Mouse (Mus musculus) limb, embryonic 11.5 days (tissue): ENCODE measurements around the gene Actr1a. TPM values are rescaled to one million over a fixed set of nuclear protein-coding genes. Genes with fewer than 3 reads are reported as not detected.
A peak's percentile ranks its signal among the peaks of the same experiment; 100 is the strongest.

Experiments
- ATAC-seq: fragments of 200-750 bp; cut with Nextera tagmentation; 2 replicates; pipeline ENCODE4 v1.8.0; 2017; ENCODE audit warnings: low read depth; ENCODE audit not compliant: insufficient number of reproducible peaks, low FRiP score, low TSS enrichment
- DNase-seq: peaks from one replicate; pipeline ENCODE4 v3.0.0-alpha.2; 2015; ENCODE audit warnings: low spot score
- H3K27ac ChIP-seq: fragments of 300-500 bp; sonication (generic); replicated peaks from 2 replicates; pipeline ENCODE4 v1.5.1; 2014; ENCODE audit warnings: low read depth, mild to moderate bottlenecking, low read length
- H3K27me3 ChIP-seq: fragments of 300-500 bp; sonication (generic); 2 replicates; pipeline ENCODE4 v1.6.1; 2014; ENCODE audit warnings: mild to moderate bottlenecking, low read length, mixed read lengths; ENCODE audit not compliant: control insufficient read depth, insufficient read depth
- H3K36me3 ChIP-seq: fragments of 300-500 bp; sonication (generic); 2 replicates; pipeline ENCODE4 v1.6.1; 2014; ENCODE audit warnings: mild to moderate bottlenecking, low read length, moderate library complexity, mixed read lengths; ENCODE audit not compliant: control insufficient read depth, insufficient read depth
- H3K4me1 ChIP-seq: fragments of 300-500 bp; sonication (generic); 2 replicates; pipeline ENCODE4 v1.6.1; 2014; ENCODE audit warnings: low read length, mixed read lengths; ENCODE audit not compliant: control insufficient read depth, insufficient read depth
- H3K4me2 ChIP-seq: fragments of 300-500 bp; sonication (generic); 2 replicates; pipeline ENCODE4 v1.6.1; 2014; ENCODE audit warnings: low read depth, mild to moderate bottlenecking, moderate library complexity; ENCODE audit not compliant: severe bottlenecking
- H3K4me3 ChIP-seq: fragments of 300-500 bp; sonication (generic); 2 replicates; pipeline ENCODE4 v1.5.1; 2014; ENCODE audit warnings: low read depth, low read length
- H3K9ac ChIP-seq: fragments of 300-500 bp; sonication (generic); 2 replicates; pipeline ENCODE4 v1.6.1; 2014; ENCODE audit warnings: mild to moderate bottlenecking, low read length
- H3K9me3 ChIP-seq: fragments of 300-500 bp; sonication (generic); 2 replicates; pipeline ENCODE4 v1.6.1; 2016; ENCODE audit warnings: low read length; ENCODE audit not compliant: control insufficient read depth
- WGBS: fragments of 180-500 bp; shearing (Covaris S2); extraction: QIAGEN DNeasy Blood & Tissue Kit; methylation state at CpG from one replicate; pipeline ENCODE4 v1.1.7; 2014; 5-methylcytosine and 5-hydroxymethylcytosine counted together
- polyA plus RNA-seq: library from polyadenylated mRNA; unstranded; fragments of >200 nt; fragmentation: Nextera tagmentation; extraction: Ambion mirVana; gene quantifications from 2 replicates; pipeline ENCODE4 v1.2.1, GENCODE M21; 2014

Gene Actr1a
- polyA plus RNA-seq, 1 experiment from 2014 or later = 158 TPM

DNA sequence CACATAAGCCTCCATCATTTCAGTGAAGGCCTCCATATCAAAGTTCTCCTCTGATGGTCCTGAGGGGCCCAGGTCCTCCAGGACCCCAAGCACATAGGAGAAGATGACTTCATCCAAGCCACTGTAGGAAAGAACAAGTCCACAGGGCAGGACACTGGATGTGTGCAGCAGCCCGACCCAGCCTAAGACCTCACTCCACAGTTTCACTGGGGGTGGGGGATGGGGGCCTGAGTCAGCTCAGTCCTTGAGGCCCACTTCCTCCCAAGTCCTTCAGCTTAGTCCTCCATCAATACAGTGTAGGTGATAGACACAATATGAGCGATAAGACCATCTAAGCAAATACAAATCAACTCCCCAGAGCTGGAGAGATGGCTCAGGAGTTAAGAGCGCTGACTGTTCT, 63.6 kb downstream of the Actr1a start:
- no peaks in the 10 kb centered on the region for H3K9me3 ChIP-seq
- no peak overlapping the region for H3K4me3 ChIP-seq
- H3K36me3 ChIP-seq = peaks cover 2% of the 10 kb centered on the region; the same call in 1 of the 2 replicates
- ATAC-seq = no peak
- H3K27me3 ChIP-seq = peaks cover 17% of the 10 kb centered on the region
- 84% methylated on average over 3 of the region's 3 CpGs for WGBS
- H3K9ac ChIP-seq = no peak overlapping the region
- H3K27ac ChIP-seq = no peak overlapping the region
- H3K4me2 ChIP-seq = no peak overlapping the region
- peaks cover 9% of the 10 kb centered on the region; the same call in 1 of the 2 replicates for H3K4me1 ChIP-seq
- DNase-seq = no peak

GRCm38 (mm10) chr19:46331326-46331725, 64.2 kb downstream of the Actr1a start:
- WGBS = 95% methylated on average over 14 of the region's 14 CpGs
- Histone ChIP-seq H3K27me3 (peaks cover 23% of the 10 kb centered on the region), H3K4me2 (no peak overlapping the region), H3K27ac (no peak overlapping the region), H3K36me3 (peaks cover 2% of the 10 kb centered on the region; the same call in 1 of the 2 replicates), H3K4me1 (peaks cover 9% of the 10 kb centered on the region; the same call in 1 of the 2 replicates), H3K4me3 (no peak overlapping the region), H3K9ac (no peak overlapping the region), H3K9me3 (no peaks in the 10 kb centered on the region)
- DNase-seq (no peak), ATAC-seq (no peak)

- DNase-seq = no peak
- 95% methylated on average over 12 of the region's 12 CpGs for WGBS
- Histone ChIP-seq H3K4me2 (no peak overlapping the region), H3K27ac (no peak overlapping the region), H3K4me1 (peaks cover 9% of the 10 kb centered on the region; the same call in 1 of the 2 replicates), H3K4me3 (no peak overlapping the region), H3K36me3 (peaks cover 2% of the 10 kb centered on the region; the same call in 1 of the 2 replicates), H3K9me3 (no peaks in the 10 kb centered on the region), H3K9ac (no peak overlapping the region), H3K27me3 (peaks cover 29% of the 10 kb centered on the region)
- no peak for ATAC-seq
Observed at GRCm38 (mm10) chr19:46330696-46331095, 64.9 kb downstream of the Actr1a start.

DNA sequence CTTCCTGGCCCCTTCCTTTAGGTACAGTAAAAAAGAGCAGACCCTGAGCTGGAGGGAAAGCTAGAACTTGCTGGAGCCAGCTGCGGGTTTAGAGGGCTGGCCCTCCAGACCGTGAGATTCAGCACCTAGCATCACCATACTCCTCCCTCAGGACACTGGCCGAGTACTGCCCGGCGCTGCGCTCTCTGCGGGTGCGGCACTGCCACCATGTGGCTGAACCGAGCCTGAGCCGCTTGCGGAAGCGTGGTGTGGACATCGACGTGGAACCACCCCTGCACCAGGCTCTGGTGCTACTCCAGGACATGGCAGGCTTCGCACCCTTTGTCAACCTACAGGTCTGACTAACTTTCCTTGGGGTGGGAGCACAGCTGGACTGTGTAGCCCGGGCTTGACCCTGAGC, 65.6 kb downstream of the Actr1a start:
- Histone ChIP-seq H3K4me1 (peaks cover 9% of the 10 kb centered on the region; the same call in 1 of the 2 replicates), H3K4me2 (no peak overlapping the region), H3K27ac (no peak overlapping the region), H3K27me3 (peaks cover 36% of the 10 kb centered on the region), H3K9me3 (no peaks in the 10 kb centered on the region), H3K36me3 (peaks cover 2% of the 10 kb centered on the region; the same call in 1 of the 2 replicates), H3K4me3 (no peak overlapping the region), H3K9ac (no peak overlapping the region)
- DNase-seq (peak; percentile 85), ATAC-seq (no peak)
- 5% methylated on average over 16 of the region's 16 CpGs for WGBS

DNA sequence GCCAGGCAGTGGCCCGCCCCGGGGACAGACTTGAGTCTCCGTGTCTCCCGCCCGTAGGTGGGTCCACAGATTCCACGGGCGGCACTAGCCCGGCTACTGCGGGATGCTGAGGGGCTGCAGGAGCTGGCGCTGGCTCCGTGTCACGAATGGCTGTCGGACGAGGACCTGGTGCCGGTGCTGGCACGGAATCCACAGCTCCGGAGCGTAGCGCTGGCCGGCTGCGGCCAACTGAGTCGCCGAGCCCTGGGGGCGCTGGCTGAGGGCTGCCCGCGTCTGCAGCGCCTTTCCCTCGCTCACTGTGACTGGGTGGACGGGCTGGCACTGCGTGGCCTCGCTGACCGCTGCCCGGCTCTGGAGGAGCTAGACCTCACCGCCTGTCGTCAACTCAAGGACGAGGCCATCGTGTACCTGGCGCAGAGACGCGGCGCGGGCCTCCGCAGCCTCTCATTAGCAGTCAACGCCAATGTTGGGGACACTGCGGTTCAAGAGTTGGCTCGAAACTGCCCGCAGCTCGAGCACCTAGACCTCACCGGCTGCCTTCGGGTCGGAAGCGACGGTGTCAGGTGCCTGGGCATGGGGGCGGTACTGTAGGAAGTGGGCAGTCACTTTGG, 66.4 kb downstream of the Actr1a start:
- Histone ChIP-seq H3K36me3 (peaks cover 2% of the 10 kb centered on the region; the same call in 1 of the 2 replicates), H3K27ac (no peak overlapping the region), H3K4me1 (peaks cover 9% of the 10 kb centered on the region; the same call in 1 of the 2 replicates), H3K9me3 (no peaks in the 10 kb centered on the region), H3K4me2 (peak overlapping the region; percentile 99), H3K27me3 (peaks cover 45% of the 10 kb centered on the region), H3K4me3 (peak overlapping the region; percentile 68), H3K9ac (peak overlapping the region; percentile 67)
- ATAC-seq = 0 out of 2 replicates have a peak, but pooled peaks have one; percentile 2
- DNase-seq = peak; percentile 49
- 2% methylated on average over 54 of the region's 54 CpGs for WGBS

DNA sequence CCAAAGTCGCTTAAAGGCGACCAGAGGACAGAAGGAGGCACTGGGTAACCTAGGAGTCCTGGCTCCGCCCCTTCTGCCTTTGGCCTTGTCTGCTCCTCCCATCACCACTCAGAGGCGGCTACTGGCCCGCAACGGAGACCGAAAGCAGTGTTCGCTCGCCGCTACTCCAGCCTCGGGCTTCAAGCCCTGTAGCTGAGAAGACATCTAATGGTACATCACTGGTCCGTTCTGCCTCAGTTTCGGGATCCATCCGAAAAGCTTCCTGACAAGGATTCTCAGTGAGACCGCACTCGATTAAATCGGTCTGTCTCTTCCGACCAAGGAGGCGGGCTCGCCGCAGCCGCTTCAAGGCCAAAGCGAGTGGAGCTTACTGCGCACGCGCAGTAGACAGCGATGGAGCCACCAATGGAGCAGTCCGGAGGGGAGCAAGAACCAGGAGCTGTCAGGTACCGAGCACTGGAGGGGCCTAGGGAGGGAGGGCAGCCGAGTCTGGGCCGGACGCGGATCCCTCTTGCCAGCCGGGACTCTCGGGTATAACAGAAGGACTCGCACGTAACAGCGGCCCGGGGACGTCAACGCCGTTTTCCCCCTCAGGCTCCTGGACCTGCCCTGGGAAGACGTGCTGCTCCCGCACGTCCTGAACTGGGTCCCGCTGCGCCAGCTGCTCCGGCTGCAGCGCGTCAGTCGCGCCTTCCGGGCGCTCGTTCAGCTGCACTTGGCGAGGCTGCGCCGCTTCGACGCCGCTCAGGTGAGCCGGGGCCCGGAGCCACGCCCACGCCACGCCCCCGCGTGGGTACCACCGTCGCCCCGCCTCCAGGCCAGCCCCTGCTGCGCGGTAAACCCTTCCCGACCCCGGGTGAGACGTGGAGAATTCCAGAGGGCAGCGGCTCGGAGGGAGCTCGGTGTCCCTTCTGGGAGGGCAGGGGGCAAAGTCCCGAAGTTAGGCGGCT, 67.2 kb downstream of the Actr1a start, which contains the start of gene Fbxl15:
Gene Fbxl15 (plus strand): TSS at position 104 of the 950 bp plus-strand sequence.
- H3K27ac ChIP-seq = peak within 1 kb of the TSS; percentile 59
- H3K36me3 ChIP-seq = peaks cover 2% of the 10 kb centered on the region; the same call in 1 of the 2 replicates
- under 1% methylated on average over 80 of the region's 81 CpGs for WGBS
- peak within 1 kb of the TSS; percentile 99 for H3K4me2 ChIP-seq
- H3K4me3 ChIP-seq = peak within 1 kb of the TSS; percentile 68
- peak; percentile 84 for ATAC-seq
- DNase-seq = peak; percentile 93
- H3K4me1 ChIP-seq = peaks cover 9% of the 10 kb centered on the region; the same call in 1 of the 2 replicates
- H3K9ac ChIP-seq = peak within 1 kb of the TSS; percentile 67
- H3K9me3 ChIP-seq = no peaks in the 10 kb centered on the region
- peaks cover 52% of the 10 kb centered on the region for H3K27me3 ChIP-seq

DNA sequence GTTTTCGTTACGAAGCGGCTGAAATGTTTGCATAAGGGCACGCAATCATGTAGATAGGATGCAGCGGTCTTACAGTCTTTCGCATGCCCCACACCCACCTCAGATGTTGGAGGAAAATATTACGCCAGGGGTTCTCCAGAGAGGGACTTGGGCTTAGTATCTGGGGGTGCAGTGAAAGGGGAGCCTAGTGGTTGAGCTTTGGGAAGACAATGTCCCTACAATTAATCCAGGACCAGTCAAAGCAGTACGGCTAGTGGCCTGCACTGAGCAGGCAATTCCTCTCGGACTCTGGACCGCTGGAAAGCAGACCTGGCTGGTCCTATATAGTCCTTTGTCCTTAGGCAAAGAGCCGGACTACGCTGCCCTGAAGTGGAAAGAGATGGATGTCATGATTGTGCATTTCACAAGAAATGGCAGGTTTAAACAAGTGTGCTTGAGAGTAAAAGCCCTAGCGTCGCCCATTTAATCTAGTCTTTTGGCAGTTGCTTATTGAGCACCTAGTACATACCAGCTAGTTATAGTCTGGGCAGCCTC, 68.0 kb downstream of the Actr1a start:
- H3K4me3 ChIP-seq = peak overlapping the region; percentile 68
- H3K9ac ChIP-seq = peak overlapping the region; percentile 67; the same call in 1 of the 2 replicates
- H3K27me3 ChIP-seq = peaks cover 59% of the 10 kb centered on the region
- H3K36me3 ChIP-seq = peaks cover 2% of the 10 kb centered on the region; the same call in 1 of the 2 replicates
- no peaks in the 10 kb centered on the region for H3K9me3 ChIP-seq
- H3K27ac ChIP-seq = no peak overlapping the region; the same call in 1 of the 2 replicates
- no peak for DNase-seq
- no peak for ATAC-seq
- peaks cover 9% of the 10 kb centered on the region; the same call in 1 of the 2 replicates for H3K4me1 ChIP-seq
- WGBS = 35% methylated on average over 14 of the region's 14 CpGs
- peak overlapping the region; percentile 99; the same call in 1 of the 2 replicates for H3K4me2 ChIP-seq
